30 mouse cellular contexts compared by ENCODE assay signal in genomic region chr16:90820326-90820725, GRCm38 (mm10). TPM values are rescaled to one million over a fixed set of nuclear protein-coding genes. Genes with fewer than 3 reads are reported as not detected.
DNase-seq lines count a peak whose midpoint lies in the region; ATAC-seq and TF ChIP-seq lines count a peak whose summit lies in the region.
"Had no signal": no experiment of that assay in that cellular context is flagged by ENCODE, and none has a peak within 500 bp of the region (broad histone marks: within the 10 kb centered on the region; RNA-seq: fewer than 3 reads in every experiment).

No protein-coding gene starts in this region.

- H3K9me3 ChIP-seq in liver, embryonic 11.5 days (ENCODE audit: control insufficient read depth, low read length): no peaks in the 10 kb centered on the region
- no peaks in the 10 kb centered on the region for H3K9me3 ChIP-seq in lung, postnatal 0 days (ENCODE audit: low read length)
- H3K9me3 ChIP-seq in stomach, embryonic 15.5 days: no peaks in the 10 kb centered on the region
- H3K9me3 ChIP-seq: embryonic facial prominence, embryonic 10.5 days; embryonic facial prominence, embryonic 13.5 days; forebrain, embryonic 13.5 days; G1E; heart, embryonic 10.5 days; heart, embryonic 13.5 days had no signal

- H3K36me3 ChIP-seq in liver, embryonic 11.5 days (ENCODE audit: control insufficient read depth, insufficient read depth, low read length): no peaks in the 10 kb centered on the region
- no peaks in the 10 kb centered on the region for H3K36me3 ChIP-seq in lung, postnatal 0 days (ENCODE audit: insufficient read depth, low read length)
- H3K36me3 ChIP-seq in stomach, embryonic 15.5 days: no peaks in the 10 kb centered on the region
- H3K36me3 ChIP-seq: embryonic facial prominence, embryonic 10.5 days; embryonic facial prominence, embryonic 13.5 days; G1E; heart, embryonic 10.5 days; heart, embryonic 13.5 days had no signal

- peak; percentile 60 for DNase-seq in liver
- no peak for DNase-seq in liver, embryonic 11.5 days (ENCODE audit: low spot score)
- no peak for DNase-seq in lung, postnatal 0 days (ENCODE audit: low spot score)
- DNase-seq in lung, postnatal 14 days: no peak
- no peak for DNase-seq in testis, postnatal 14 days (ENCODE audit: low spot score)
- DNase-seq in kidney, adult 9 months: no peak
- DNase-seq: adrenal gland, adult 8-10 months; adrenal gland, postnatal 25 days; B cell, adult 2 months; cerebellum, adult 11-12 months; cerebellum, adult 8-10 months; cerebellum, postnatal 10 days; cerebellum, postnatal 36 days; embryo, embryonic 11 days; gastrocnemius, postnatal 10 days; gastrocnemius, postnatal 36 days; heart, adult 2 months; heart, postnatal 14 days; heart, postnatal 4 days had no signal

- no peak overlapping the region for H3K4me3 ChIP-seq in liver, embryonic 11.5 days (ENCODE audit: low read depth, low read length)
- no peak overlapping the region for H3K4me3 ChIP-seq in lung, postnatal 0 days (ENCODE audit: low read depth, low read length)
- no peak overlapping the region for H3K4me3 ChIP-seq in stomach, embryonic 15.5 days (replicated peaks)
- H3K4me3 ChIP-seq: embryonic facial prominence, embryonic 10.5 days; embryonic facial prominence, embryonic 13.5 days; erythroblast, embryonic 14.5 days; forebrain, embryonic 13.5 days; heart, adult 2 months; heart, embryonic 10.5 days; heart, embryonic 13.5 days had no signal

- H3K27me3 ChIP-seq in liver, embryonic 11.5 days (replicated peaks; ENCODE audit: control insufficient read depth, insufficient read depth, low read length): peaks cover 8% of the 10 kb centered on the region; the same call in 1 of the 2 replicates
- no peaks in the 10 kb centered on the region for H3K27me3 ChIP-seq in lung, postnatal 0 days (replicated peaks; ENCODE audit: insufficient read depth, low read length)
- H3K27me3 ChIP-seq in stomach, embryonic 15.5 days (replicated peaks): no peaks in the 10 kb centered on the region
- H3K27me3 ChIP-seq: embryonic facial prominence, embryonic 13.5 days; forebrain, embryonic 13.5 days had no signal

- H3K27ac ChIP-seq in liver, embryonic 11.5 days (ENCODE audit: low read depth, low read length): no peak overlapping the region
- peak overlapping the region; percentile 74; the same call in 1 of the 2 replicates for H3K27ac ChIP-seq in lung, postnatal 0 days (ENCODE audit: low read length)
- peak overlapping the region; percentile 69; the same call in 1 of the 2 replicates for H3K27ac ChIP-seq in stomach, embryonic 15.5 days
- H3K27ac ChIP-seq: embryonic facial prominence, embryonic 10.5 days; embryonic facial prominence, embryonic 13.5 days; forebrain, embryonic 13.5 days; heart, adult 2 months; heart, embryonic 10.5 days; heart, embryonic 13.5 days; hindbrain, embryonic 14.5 days had no signal

- TF ChIP-seq CTCF in lung, postnatal 0 days (IDR thresholded peaks at IDR 0.05): no peak

- no peak overlapping the region for H3K4me2 ChIP-seq in liver, embryonic 11.5 days
- no peak overlapping the region for H3K4me2 ChIP-seq in lung, postnatal 0 days (replicated peaks; ENCODE audit: low read depth, low read length)
- H3K4me2 ChIP-seq in stomach, embryonic 15.5 days: no peak overlapping the region
- H3K4me2 ChIP-seq: embryonic facial prominence, embryonic 13.5 days; forebrain, embryonic 13.5 days; heart, embryonic 13.5 days; hindbrain, embryonic 14.5 days had no signal

- TF ChIP-seq EP300 in lung, postnatal 0 days (IDR thresholded peaks at IDR 0.05): no peak

- H3K4me1 ChIP-seq in liver, embryonic 11.5 days (replicated peaks; ENCODE audit: control insufficient read depth, insufficient read depth, low read length): no peaks in the 10 kb centered on the region
- H3K4me1 ChIP-seq in lung, postnatal 0 days (ENCODE audit: insufficient read depth, low read depth, low read length): peaks cover 6% of the 10 kb centered on the region; the same call in 1 of the 2 replicates
- no peaks in the 10 kb centered on the region for H3K4me1 ChIP-seq in stomach, embryonic 15.5 days
- H3K4me1 ChIP-seq: embryonic facial prominence, embryonic 13.5 days; forebrain, embryonic 13.5 days; heart, embryonic 10.5 days; heart, embryonic 13.5 days had no signal

- no peak overlapping the region for H3K9ac ChIP-seq in liver, embryonic 11.5 days (ENCODE audit: low read depth, low read length)
- no peak overlapping the region for H3K9ac ChIP-seq in lung, postnatal 0 days (replicated peaks; ENCODE audit: low read depth)
- no peak overlapping the region for H3K9ac ChIP-seq in stomach, embryonic 15.5 days
- H3K9ac ChIP-seq: embryonic facial prominence, embryonic 13.5 days; forebrain, embryonic 13.5 days; heart, embryonic 13.5 days; hindbrain, embryonic 14.5 days had no signal

- 71% methylated on average over 6 of the region's 6 CpGs for WGBS in liver, embryonic 11.5 days
- 71% methylated on average over 6 of the region's 6 CpGs for WGBS in lung, postnatal 0 days
- 70% methylated on average over 6 of the region's 6 CpGs for WGBS in stomach, embryonic 15.5 days

- no peak for ATAC-seq in liver, embryonic 11.5 days (replicated peaks; ENCODE audit: low FRiP score)
- ATAC-seq in lung, postnatal 0 days: no peak
- peak; percentile 23; the same call in 1 of the 2 replicates for ATAC-seq in stomach, embryonic 15.5 days (ENCODE audit: insufficient read depth, low FRiP score, low read depth)
- ATAC-seq: forebrain, embryonic 13.5 days; forebrain, embryonic 16.5 days; Patski had no signal

RNA-seq across cellular contexts. Expression of gene Eva1c, which starts 6.2 kb away (rescaled TPM):
- polyA plus RNA-seq in liver, embryonic 11.5 days (2014; fragmentation: Nextera tagmentation; extraction: Ambion mirVana): 0.25 and 0.55 TPM in 2 replicates
- 5.9 and 9.6 TPM in 2 replicates for polyA plus RNA-seq in lung, postnatal 0 days (2015; fragmentation: Nextera tagmentation; extraction: Ambion mirVana)
- polyA plus RNA-seq in stomach, embryonic 15.5 days (2015; fragmentation: Nextera tagmentation; extraction: Ambion mirVana): 1.7 and 1.9 TPM in 2 replicates
- polyA plus RNA-seq: G1E had no signal

RNA-seq across cellular contexts. Expression of gene Urb1, which starts 10.1 kb away (rescaled TPM):
- 17.0 and 17.7 TPM in 2 replicates for polyA plus RNA-seq in liver, embryonic 11.5 days (2014; fragmentation: Nextera tagmentation; extraction: Ambion mirVana)
- polyA plus RNA-seq in lung, postnatal 0 days (2015; fragmentation: Nextera tagmentation; extraction: Ambion mirVana): 2.7 TPM in 2 replicates
- 6.4 and 9.0 TPM in 2 replicates for polyA plus RNA-seq in stomach, embryonic 15.5 days (2015; fragmentation: Nextera tagmentation; extraction: Ambion mirVana)
